12 mouse cellular contexts compared by ENCODE assay signal in the genomic region with DNA sequence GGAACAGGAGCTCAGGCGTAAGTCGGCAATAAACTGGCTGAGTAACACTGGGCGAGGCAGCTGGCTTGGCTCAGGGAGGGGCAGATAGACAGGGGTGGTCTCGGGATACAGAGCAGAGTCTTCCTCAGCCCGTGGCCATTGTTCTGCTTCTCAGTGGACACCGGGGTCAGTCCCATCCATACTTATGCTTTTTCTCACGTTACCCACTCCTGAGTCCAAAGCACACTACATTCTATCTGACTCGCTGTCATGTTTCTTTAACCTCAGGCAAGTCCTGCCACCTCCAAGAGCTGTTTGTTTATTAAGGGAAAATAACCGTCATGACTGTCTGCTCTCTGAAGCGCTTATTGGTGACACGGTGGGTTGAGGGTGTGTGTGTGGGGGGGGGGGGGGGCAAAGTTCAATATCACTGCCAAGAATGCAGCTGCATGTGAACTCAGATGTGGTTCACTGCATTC. TPM values are rescaled to one million over a fixed set of nuclear protein-coding genes. Genes with fewer than 3 reads are reported as not detected.
DNase-seq lines count a peak whose midpoint lies in the region; ATAC-seq and TF ChIP-seq lines count a peak whose summit lies in the region.
"Had no signal": no experiment of that assay in that cellular context is flagged by ENCODE, and none has a peak within 500 bp of the region (broad histone marks: within the 10 kb centered on the region; RNA-seq: fewer than 3 reads in every experiment).

No protein-coding gene starts in this region.

- TF ChIP-seq CTCF in C2C12 (IDR thresholded peaks at IDR 0.05; ENCODE audit: control insufficient read depth, insufficient read depth, insufficient read length), result no peak

- peak overlapping the region; percentile 49 for H3K4me2 ChIP-seq in kidney, embryonic 15.5 days
- H3K4me2 ChIP-seq in myocyte (ENCODE audit: low read depth), result peak overlapping the region; percentile 79

- DNase-seq in embryo, embryonic 11 days, result peak; percentile 14
- DNase-seq in embryo, embryonic 10.5 days (ENCODE audit: low spot score), result no peak
- DNase-seq in layer of hippocampus, postnatal 14 days (ENCODE audit: low spot score in 2 of 2), result no peak
- no peak for DNase-seq in gastrocnemius, adult 8-10 months (ENCODE audit: low spot score in 2 of 2)
- DNase-seq in right cerebral cortex, postnatal 36 days (ENCODE audit: low spot score in 2 of 2), result no peak
- DNase-seq: cerebellum, postnatal 36 days; layer of hippocampus, postnatal 36 days; lung, adult 2 months had no signal

- H3K79me2 ChIP-seq in C2C12 (ENCODE audit: control insufficient read depth, insufficient read depth), result no peaks in the 10 kb centered on the region
- H3K79me2 ChIP-seq in myocyte (ENCODE audit: control insufficient read depth, insufficient read depth), result no peaks in the 10 kb centered on the region

- no peaks in the 10 kb centered on the region for H3K36me3 ChIP-seq in C2C12 (ENCODE audit: control insufficient read depth, insufficient read depth)
- H3K36me3 ChIP-seq in kidney, embryonic 15.5 days, result 0 out of 2 replicates have a peak, but pooled peaks cover 2% of the 10 kb centered on the region
- no peaks in the 10 kb centered on the region for H3K36me3 ChIP-seq in myocyte (ENCODE audit: control insufficient read depth, insufficient read depth)
- H3K36me3 ChIP-seq: hindbrain, embryonic 10.5 days had no signal

- H3K27ac ChIP-seq in kidney, embryonic 15.5 days, result peak overlapping the region; percentile 85
- H3K27ac ChIP-seq: hindbrain, embryonic 10.5 days had no signal

- H3ac ChIP-seq in C2C12 (ENCODE audit: control insufficient read depth, insufficient read length, low read depth), result peak overlapping the region; percentile 63
- no peak overlapping the region for H3ac ChIP-seq in myocyte (ENCODE audit: control insufficient read depth, insufficient read length)

- H3K4me3 ChIP-seq in C2C12 (ENCODE audit: insufficient read depth, poor library complexity, severe bottlenecking) (no peak overlapping the region), myocyte (peak overlapping the region; percentile 11)
- H3K4me3 ChIP-seq in kidney, embryonic 15.5 days (replicated peaks), result peak overlapping the region; percentile 8; the same call in 1 of the 2 replicates
- H3K4me3 ChIP-seq: hindbrain, embryonic 10.5 days had no signal

- peaks cover 23% of the 10 kb centered on the region for H3K4me1 ChIP-seq in kidney, embryonic 15.5 days

- ATAC-seq in kidney, embryonic 15.5 days (replicated peaks; ENCODE audit: low FRiP score), result peak; percentile 92

- no peak overlapping the region for H3K9ac ChIP-seq in kidney, embryonic 15.5 days

- 16% methylated on average over 11 of the region's 11 CpGs for WGBS in kidney, embryonic 15.5 days

- no peaks in the 10 kb centered on the region for H3K79me3 ChIP-seq in C2C12 (ENCODE audit: low read depth)

- no peaks in the 10 kb centered on the region for H3K27me3 ChIP-seq in C2C12 (ENCODE audit: control insufficient read depth, insufficient read depth, insufficient read length)
- H3K27me3 ChIP-seq in kidney, embryonic 15.5 days, result no peaks in the 10 kb centered on the region
- no peaks in the 10 kb centered on the region for H3K27me3 ChIP-seq in myocyte (ENCODE audit: control insufficient read depth, insufficient read depth, insufficient read length)

- no peaks in the 10 kb centered on the region for H3K9me3 ChIP-seq in kidney, embryonic 15.5 days (replicated peaks)
- H3K9me3 ChIP-seq: hindbrain, embryonic 10.5 days had no signal

- no peak for TF ChIP-seq POLR2A in myocyte (IDR thresholded peaks at IDR 0.05; ENCODE audit: insufficient read length, low read depth)

TF ChIP-seq in C2C12, 6 proteins besides CTCF, POLR2A, EP300 and RAD21:
- TF ChIP-seq MYOD1 (IDR thresholded peaks at IDR 0.05; ENCODE audit: control insufficient read depth, insufficient read length, low read depth), result peak; percentile 43
- no peak for TF ChIP-seq FOSL1 (IDR thresholded peaks at IDR 0.05; ENCODE audit: insufficient read depth, low read length, poor library complexity, severe bottlenecking)

TF ChIP-seq in myocyte, 11 proteins besides CTCF, POLR2A, EP300 and RAD21:
- TF ChIP-seq MYOD1 (IDR thresholded peaks at IDR 0.05; ENCODE audit: control insufficient read depth in 1 of 3, insufficient read length in 2 of 3, low read depth in 2 of 3) (peak in 2 of 3 experiments; percentile 37 to 56), POLR2AphosphoS2 (IDR thresholded peaks at IDR 0.05; ENCODE audit: insufficient read length, low read depth) (no peak), MYOG (IDR thresholded peaks at IDR 0.05; ENCODE audit: control insufficient read depth in 1 of 3, insufficient read depth in 1 of 3, insufficient read length in 2 of 3, low read depth in 2 of 3) (peak in 1 of 3 experiments; percentile 38), SRF (IDR thresholded peaks at IDR 0.05; ENCODE audit: control insufficient read depth, insufficient read length, low read depth) (no peak)
TF ChIP-seq in myocyte: peak in this region for 2.

RNA-seq across cellular contexts. Expression of a gene that starts 8.2 kb away (rescaled TPM):
- polyA plus RNA-seq in C2C12 (2012; fragmentation: generic; extraction: Trizol) (33.0 TPM), myocyte (2012; fragmentation: generic; extraction: Trizol) (25.7 TPM)
- 81.2 and 84.2 TPM in 2 replicates for polyA plus RNA-seq in kidney, embryonic 15.5 days (2015; fragmentation: Nextera tagmentation; extraction: Ambion mirVana)
- total RNA-seq in layer of hippocampus, postnatal 14 days (2021), result 1 to 10 TPM; 6.2 to 7.8 TPM
- 1 to 10 TPM; 4.5 to 8.7 (median 5.8) TPM for total RNA-seq in gastrocnemius, adult 8-10 months (2022)
